Mouse (Mus musculus) layer of hippocampus, postnatal 14 days (tissue): ENCODE results near the gene Padi3. TPM values are rescaled to one million over a fixed set of nuclear protein-coding genes. Genes with fewer than 3 reads are reported as not detected.

Experiments
- DNase-seq, 2 experiments: peaks; one replicate each; pipeline ENCODE4 v3.0.0; 2021 to 2022; ENCODE audit warnings: low spot score in 2 of 2, mixed read lengths in 1 of 2
- total RNA-seq, 2 experiments: library from RNA; stranded (reverse); gene quantifications; 2 replicates each; pipeline ENCODE4 v1.2.3; 2021

The Padi3 gene
- total RNA-seq, 2 experiments from 2014 or later = not detected

DNA sequence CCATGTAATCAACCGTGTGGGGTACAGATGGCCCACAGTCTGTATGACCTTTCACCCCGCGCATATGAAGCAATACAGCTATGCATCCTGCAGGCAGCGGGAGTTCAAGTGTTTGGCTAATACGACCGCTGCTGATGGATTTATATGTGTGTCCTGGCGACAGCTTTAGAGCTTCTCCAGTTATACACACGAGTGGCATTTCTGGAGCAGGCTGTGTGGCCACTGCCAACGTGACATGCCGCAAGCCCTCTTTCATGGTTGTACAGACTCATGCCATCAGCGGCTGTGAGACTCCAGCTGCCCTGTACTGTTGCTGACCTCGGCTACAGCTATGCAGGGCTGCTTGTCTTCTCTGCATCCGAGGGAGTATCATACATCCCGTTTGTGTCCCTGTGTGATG, 29.9 kb downstream of the Padi3 start:
- DNase-seq = no peak

DNA sequence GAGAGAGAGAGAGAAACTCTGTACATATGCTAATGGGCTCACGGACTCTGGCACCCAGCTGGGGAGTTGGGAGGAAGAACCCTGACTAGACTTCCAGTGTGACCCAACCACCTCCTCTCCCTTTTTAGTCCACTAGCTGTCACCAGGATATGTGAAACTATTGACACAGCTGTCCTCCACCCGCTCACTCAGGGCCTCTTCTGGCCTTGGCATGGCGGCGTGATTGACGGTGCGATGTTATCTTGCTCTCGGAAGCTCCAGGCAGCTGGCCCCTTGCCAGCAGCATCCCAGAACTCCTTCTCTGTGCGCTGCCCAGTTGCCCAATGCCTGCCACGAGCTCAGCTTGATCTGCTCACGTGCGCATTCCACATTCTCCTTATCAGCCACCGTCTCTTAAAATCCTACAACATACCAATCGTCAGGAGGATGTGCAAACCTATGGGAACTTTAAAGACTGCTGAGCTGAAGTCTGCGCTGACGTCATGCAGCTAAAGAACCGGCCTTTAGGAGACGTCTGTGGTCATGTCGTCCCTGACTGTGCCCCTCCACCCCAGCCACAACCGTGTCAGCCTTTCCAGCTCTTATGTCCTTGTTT, 30.5 kb downstream of the Padi3 start:
- no peak for DNase-seq

DNA sequence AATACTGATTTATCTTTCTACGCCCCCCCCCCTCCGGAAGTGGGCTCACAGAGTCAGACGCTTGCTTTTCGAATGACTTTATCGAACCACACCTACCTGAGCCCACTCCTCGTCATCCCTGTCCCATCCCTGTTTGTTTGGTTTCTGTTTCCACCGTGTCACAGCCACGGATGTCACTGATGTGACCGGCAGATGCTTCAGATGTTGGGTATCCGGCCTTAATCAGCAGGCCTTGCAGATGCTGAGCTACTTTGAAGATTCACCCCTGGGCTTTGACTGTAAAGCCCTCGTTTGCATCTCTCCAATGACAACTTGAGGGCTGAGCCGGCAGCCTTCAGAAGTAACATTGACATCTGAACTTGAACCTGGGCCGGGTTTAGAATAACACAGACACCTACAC, 33.8 kb downstream of the Padi3 start:
- DNase-seq = no peak

DNA sequence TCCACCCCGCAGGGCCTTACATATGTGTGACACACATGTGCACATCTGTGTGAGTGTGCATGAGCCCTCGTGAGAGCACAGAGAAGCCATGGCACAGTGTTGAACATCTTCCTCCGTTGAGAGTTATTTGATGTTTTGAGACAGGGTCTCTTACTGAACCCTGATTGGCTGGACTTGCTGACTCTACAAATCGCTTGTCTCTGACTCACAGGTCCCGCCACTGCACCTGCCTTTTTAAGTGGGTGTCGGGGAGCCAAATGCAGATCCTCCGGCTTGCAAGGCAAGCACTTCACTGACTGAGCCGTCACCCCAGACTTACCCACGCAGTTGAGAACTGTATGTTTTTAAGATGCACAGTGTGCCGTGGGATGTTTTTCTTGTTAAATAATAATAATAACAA, 34.6 kb downstream of the Padi3 start:
- no peak for DNase-seq

DNA sequence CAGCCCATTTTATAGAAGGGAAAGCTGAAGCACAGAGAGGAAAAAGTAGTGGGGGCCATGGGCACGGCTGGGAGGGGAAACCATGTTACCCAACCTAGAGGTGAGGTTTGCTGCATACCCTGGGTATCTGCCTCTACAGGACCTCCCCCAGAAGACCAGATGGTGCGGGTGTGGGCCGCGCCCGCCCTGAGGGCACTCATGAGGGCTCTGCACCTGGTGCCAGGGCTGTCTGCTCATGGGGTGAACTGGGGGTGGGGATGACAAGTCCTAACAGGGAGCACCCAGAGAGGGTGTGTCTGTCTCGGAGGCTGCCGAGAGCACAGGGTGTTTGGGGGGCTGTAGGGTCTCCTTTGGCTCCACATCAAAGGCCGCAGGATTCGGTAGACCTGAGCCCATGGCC, 35.6 kb downstream of the Padi3 start:
- no peak for DNase-seq

DNA sequence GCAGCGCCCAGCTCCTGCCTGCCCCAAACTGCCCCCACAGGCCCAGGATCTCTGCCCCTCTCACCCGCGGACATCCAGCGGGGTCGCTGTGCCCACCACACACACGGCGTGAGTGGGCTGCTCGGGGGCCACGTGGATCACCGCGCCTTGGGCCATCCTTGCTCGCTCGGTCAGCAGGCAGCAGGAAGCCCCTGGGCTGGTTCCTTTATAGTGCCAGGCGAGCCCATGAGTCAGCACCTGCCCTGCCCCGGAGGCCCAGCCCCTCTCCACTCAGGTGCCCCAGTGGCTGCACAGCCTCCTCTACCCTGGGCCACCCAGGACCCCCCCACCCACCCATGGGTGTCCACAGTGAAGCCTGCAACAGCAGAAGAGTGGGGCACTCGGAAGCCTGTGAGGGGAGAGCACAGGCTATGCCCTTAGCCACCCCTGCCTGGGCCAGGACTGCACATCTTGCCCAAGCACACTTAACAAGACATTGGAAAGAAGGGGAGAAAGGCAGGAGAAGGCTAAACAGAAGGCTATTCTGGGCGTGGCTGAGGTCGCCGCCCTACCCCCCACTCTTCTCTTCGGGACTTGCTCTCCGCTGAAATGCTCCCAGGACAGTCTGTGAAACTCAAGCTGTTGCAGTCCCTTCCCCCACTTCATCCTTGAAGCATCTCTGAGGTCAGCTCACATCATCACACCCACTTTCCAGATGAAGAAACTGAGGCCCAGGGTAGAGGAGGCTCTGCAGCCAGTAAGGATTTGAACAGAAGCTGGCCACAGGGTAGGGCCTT, 36.2 kb downstream of the Padi3 start, which contains the start of gene Padi4:
Gene Padi4, minus strand, starts transcription at position 212 of the 776 bp plus-strand sequence.
- DNase-seq = no peak

DNA sequence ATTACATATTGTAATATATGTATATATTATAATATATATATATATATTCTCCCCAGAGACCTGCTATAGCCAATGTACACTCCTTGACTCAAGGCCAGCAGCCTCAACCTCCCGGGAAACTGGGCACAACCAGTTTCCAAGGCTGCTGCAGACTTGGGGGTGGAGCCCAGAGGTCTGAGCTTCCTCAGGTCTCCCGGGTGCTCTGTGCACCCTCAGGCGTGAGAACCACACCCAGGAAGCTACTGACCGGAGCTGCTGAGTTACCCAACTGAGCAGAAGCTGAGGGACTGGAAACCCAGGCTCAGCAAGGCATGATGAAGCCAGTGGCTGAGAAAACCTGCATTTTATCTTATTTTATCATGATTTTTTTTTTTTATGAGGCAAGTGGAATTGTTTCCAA, 39.4 kb downstream of the Padi3 start:
- no peak for DNase-seq

DNA sequence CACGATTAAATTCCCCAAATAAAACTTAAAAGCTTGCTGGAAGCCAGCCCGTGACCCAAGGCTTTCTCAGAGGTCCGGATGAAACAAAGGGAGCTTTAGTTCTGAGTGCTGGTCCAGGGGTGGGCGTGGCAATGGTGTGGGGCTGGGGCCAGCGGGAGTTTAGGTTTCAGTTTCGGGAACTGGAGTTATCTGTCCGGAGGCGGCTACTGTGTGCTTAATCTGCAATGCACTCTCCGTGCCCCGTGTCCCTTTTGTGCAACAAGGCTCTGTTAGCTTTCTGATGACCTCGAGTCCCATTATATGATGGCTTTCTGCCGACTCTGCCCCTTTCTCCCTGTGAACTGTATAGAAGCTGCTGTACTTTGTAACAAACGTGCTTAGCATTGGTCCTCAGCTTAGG, 40.0 kb downstream of the Padi3 start:
- no peak for DNase-seq

DNA sequence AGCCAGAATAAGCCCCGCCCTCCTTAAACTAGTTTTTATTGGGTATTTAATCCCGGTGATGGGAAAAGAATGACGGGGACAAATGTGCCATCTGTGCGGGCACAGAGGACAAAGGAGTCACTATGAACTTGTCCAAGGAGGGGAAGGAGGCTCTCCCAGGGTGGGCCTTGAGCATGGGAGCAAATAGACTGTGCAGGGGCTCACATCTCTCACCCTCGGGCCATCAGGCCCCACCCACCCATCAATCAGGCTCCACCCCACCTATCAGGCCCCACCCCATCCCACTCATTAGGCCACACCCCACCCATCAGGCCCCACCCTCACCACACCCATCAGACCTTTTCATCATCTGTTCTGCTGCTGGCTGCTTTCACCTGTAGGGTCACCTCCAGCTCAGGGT, 41.5 kb downstream of the Padi3 start:
- no peak for DNase-seq

DNA sequence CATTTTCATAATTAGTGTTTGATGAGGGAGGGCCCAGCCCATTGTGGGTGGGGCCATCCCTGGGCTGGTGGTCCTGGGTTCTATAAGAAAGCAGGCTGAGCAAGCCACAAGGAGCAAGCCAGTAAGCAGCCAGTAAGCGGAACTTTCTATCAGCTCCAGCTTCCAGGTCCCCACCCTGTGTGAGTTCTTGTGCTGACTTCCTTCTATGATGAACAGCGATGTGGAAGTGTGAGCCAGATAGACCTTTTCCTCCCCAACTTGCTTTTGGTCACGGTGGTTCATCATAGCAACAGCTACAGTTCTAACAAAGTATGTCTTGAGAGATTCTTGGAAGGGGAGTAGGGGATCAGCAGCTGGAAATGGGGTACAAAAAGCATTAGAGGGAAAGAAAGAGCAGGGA, 44.5 kb downstream of the Padi3 start:
- DNase-seq = no peak

DNA sequence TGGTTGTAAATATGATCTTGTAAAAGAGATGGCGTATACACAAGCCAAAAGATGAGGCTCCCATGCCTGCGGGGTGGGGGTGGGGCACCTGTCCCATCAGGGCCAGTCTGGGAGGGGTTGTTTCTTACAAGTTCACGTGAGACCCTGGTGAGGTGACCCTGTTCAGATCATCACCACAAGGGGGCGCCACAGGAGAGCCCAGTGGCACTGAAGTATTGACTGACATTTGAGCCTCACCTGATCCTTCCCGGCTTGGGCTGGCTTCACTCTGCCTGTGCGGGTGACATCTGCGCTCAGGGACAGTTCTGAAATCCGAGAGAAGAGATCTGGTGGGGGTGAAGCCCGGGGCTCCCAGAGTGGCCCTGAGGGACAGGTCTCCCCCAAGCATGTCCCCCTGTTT, 47.3 kb downstream of the Padi3 start:
- no peak for DNase-seq

DNA sequence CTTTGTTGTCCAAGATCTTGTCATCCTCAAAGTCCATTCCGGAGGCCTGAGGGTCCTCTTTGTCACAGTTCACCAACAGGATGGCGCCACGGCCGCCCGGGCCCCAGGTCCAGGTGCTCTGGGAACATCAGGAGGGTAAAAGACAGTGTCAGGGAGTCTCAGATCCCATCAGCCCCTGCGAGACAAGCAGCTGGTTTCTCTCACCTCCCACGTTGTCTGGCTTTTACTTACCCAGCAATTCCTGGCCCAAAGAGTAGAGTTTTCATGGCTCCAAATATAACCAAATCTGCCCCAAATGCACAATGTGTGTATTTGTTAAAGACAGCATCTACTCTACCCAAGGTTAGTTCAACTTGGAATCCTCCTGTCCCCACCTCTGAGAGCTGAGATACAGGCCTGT, 48.8 kb downstream of the Padi3 start:
- DNase-seq = no peak

DNA sequence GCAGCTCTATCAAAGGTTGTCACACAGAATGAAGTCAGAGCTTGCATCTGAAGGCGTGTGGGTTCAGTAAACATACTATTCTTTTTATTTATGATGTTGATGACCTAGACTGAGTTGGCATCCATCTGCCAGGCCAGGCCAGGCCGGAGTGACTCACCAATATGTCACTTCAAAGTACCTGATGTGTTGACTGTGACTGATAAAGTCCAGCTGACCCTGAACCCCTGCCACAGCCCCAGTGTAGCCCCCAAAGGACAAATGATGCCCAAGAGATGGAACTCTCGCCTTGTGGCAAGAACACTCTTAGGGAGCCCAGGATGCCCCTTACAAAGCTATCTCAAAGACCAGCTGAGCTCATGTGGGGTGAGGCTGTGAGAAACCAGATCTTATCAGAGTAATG, 54.6 kb downstream of the Padi3 start:
- no peak for DNase-seq

DNA sequence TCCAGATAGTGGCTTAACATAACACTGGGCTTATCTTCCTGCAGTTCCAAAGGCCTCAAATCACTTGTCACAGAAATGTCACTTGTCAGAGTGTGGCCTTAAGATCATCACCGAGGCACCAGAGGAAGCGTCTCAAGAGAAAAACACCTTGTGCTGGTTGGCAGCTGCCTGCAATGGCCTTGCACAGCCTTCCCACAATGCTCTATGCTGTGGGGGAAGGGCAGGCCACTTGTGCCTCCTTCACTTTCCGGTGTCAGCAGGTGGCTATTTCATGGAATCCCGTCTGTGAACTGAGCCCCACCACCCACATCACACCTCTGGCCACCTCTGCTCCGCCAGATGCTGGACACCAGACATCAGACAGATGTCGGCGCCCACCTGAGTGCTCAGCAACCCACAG, 57.1 kb downstream of the Padi3 start:
- DNase-seq = no peak

DNA sequence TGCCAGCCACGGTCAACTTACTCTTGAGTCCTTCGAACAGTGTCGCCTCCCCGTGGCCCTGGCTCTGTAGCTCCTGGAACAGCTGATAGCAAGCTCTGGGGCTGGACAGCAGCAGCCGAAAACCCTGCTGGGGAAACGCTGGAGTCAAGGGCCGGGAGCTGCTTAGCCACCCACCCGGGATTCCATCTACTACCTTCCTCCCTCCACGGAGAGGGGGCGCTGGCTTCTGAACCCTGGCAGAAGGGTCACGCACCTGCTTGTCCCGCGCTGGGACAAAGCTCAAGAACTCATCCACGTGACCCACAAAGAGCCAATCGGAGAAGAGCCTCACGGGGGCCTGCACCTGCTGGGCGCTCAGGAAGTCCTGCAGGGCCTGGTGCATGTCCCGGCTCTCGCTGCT, 60.1 kb downstream of the Padi3 start:
- no peak for DNase-seq

DNA sequence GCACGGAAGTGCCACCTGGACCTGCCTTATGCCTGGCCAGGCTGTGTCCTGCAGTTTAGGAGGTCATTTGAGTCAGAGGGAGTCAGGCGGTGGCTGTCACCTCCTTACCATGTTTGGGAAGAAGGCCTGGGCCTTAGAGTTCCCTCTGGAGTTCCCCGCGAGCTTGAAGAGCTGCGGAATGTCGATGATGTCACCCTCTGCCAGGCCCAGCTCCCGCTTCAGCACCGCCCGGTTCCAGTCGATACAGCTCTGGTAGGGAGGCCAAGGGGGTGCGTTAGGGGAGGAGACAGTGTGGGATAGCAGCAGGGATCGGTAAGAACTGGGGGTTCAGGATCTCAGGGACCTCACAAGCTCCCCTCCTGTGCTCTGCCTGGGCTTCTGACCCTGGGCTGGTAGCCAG, 62.5 kb downstream of the Padi3 start:
- no peak for DNase-seq

DNA sequence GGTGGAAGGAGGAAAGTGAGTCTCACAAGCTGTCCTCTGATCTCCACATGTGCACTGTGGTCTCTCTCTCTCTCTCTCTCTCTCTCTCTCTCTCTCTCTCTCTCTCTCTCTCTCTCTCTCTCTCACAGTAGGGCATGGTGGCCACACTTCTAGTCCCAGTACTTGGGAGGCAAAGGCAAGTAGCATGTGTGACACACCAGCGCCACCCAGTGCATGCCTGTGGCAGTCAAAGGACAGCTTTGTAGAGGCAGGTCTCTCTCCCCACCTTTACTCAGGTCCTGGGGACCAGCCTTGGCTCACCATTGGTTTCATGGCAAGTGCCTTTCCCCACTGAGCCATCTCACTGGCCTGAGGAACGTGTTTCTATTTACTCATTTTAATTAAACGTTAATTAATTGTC, 65.8 kb downstream of the Padi3 start:
- peak; percentile 18 to 58 for DNase-seq

DNA sequence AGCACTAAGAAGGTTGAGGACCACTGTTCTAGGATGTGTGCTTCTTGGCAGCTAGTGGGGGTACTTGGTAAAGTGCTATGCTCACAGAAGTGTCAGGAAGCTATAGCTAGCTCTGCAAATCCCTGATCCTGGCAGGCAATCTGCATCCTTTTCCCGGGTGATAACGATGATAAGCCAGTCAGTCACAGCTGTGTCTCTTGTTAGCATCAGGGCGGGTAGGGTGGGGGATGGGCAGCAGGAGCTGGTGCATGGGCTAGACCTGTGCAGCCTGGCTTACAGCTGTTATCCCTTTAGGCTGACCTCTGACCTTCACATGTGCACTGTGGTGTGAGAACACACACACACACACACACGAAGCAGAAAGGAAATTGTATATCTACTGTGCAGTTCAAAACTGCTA, 67.4 kb downstream of the Padi3 start:
- no peak for DNase-seq

DNA sequence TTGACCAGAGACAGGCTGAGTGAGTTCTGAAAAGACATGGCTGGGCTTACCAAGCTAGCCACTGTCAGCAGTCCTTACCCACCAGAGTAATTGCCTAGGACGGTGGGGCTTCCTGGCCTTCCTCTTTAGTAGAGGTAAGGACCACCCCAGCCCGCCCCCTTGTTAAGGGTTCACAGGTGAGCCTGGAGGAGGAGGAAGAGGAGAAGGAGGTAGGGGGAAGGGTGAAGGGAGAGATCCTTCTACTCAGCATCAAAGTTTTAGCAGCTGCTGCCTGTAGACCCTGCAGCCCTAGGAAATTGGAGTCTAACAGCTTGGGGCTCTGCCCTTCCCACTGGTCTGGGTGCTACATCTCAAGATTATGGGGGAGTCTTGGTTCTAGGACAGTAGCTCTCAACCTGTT, 67.9 kb downstream of the Padi3 start, which contains the start of gene Padi6:
Gene Padi6, minus strand, starts transcription at position 101 of the 400 bp plus-strand sequence.
- DNase-seq = no peak

DNA sequence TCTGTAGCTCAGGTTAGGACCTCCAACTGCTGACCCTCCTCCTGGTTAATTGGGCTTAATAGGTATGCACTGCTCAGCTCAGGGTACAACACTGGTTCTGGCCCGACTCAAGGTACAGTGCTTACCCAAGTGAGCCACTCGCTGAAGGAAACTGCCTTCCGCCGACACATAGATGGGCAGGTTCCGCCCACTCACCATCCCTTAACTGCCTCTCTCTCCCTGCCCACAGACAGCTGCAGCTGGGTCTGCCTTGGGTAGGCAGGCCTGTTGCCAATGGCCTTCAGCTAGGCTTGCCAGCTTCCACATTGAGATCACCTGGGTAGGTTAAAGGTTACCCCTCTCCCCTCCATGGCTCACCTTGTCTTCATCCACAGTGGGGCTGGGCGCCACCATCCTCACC, 69.0 kb downstream of the Padi3 start:
- no peak for DNase-seq

DNA sequence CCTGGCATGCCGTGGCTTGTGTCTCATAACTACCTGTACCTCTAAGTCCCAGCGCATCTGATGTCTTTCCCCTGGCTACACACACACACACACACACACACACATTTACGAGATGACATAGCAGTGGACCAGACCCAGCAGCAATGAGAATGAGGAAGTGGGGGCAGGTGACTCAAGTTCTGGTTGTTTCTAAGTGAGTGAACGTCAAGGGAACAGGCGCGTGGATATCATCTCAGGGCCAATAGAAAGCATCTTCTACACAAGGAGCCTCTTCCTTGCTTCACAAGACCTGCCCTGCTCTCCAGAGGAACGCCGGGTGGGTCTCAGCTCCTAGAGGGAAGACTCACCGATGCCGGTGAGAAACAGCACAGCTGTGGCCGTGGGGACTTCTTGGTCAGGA, 69.8 kb downstream of the Padi3 start:
- no peak for DNase-seq
